Comparison of ENCODE assay signal across 25 mouse cellular contexts in genomic region chr9:64914629-64915028, GRCm38 (mm10). TPM values are rescaled to one million over a fixed set of nuclear protein-coding genes. Genes with fewer than 3 reads are reported as not detected.
A peak's percentile ranks its signal among the peaks of the same experiment; 100 is the strongest.
DNase-seq lines count a peak whose midpoint lies in the region; ATAC-seq and TF ChIP-seq lines count a peak whose summit lies in the region.
"Had no signal": no experiment of that assay in that cellular context is flagged by ENCODE, and none has a peak within 500 bp of the region (broad histone marks: within the 10 kb centered on the region; RNA-seq: fewer than 3 reads in every experiment).

No protein-coding gene starts in this region.

- H3K79me2 ChIP-seq in liver, adult 2 months (ENCODE audit: control insufficient read depth, insufficient read depth, low read length), result no peaks in the 10 kb centered on the region

- no peak overlapping the region for H3K4me3 ChIP-seq in liver, adult 2 months (ENCODE audit: insufficient read depth, low read depth, low read length)
- no peak overlapping the region for H3K4me3 ChIP-seq in bone marrow macrophage, adult 2 months (ENCODE audit: insufficient read depth, low read length)
- no peak overlapping the region for H3K4me3 ChIP-seq in left cerebral cortex, adult 2 months
- H3K4me3 ChIP-seq: erythroblast, embryonic 14.5 days; forebrain, embryonic 13.5 days; heart, embryonic 10.5 days; hindbrain, embryonic 12.5 days; limb, embryonic 12.5 days; lung, embryonic 15.5 days had no signal

- ATAC-seq in monocyte, adult 5-6 weeks (replicated peaks; ENCODE audit: insufficient number of reproducible peaks, low FRiP score, low TSS enrichment, poor library complexity, severe bottlenecking), result 0 out of 2 replicates have a peak, but pooled peaks have one; percentile 43
- no peak for ATAC-seq in erythroblast, adult 5-6 weeks (replicated peaks; ENCODE audit: low FRiP score, poor library complexity, severe bottlenecking)
- ATAC-seq: forebrain, embryonic 13.5 days; midbrain, embryonic 16.5 days had no signal

- H3K4me1 ChIP-seq in liver, adult 2 months (ENCODE audit: control insufficient read depth, insufficient read depth, low read length), result peaks cover 12% of the 10 kb centered on the region
- peaks cover 7% of the 10 kb centered on the region; the same call in 1 of the 2 replicates for H3K4me1 ChIP-seq in bone marrow macrophage, adult 2 months (ENCODE audit: control insufficient read depth, insufficient read depth, low read length)
- H3K4me1 ChIP-seq: forebrain, embryonic 13.5 days; heart, embryonic 10.5 days; hindbrain, embryonic 12.5 days; limb, embryonic 12.5 days had no signal

- no peak overlapping the region for H3K9ac ChIP-seq in liver, adult 2 months (ENCODE audit: low read depth, low read length)
- H3K9ac ChIP-seq: forebrain, embryonic 13.5 days; hindbrain, embryonic 12.5 days; limb, embryonic 12.5 days; liver, embryonic 14.5 days; lung, embryonic 15.5 days had no signal

- TF ChIP-seq CTCF in liver, adult 2 months (IDR thresholded peaks at IDR 0.05; ENCODE audit: low read depth, low read length), result no peak
- TF ChIP-seq CTCF in bone marrow macrophage, adult 2 months (IDR thresholded peaks at IDR 0.05; ENCODE audit: low read depth, low read length), result no peak
- TF ChIP-seq CTCF in left cerebral cortex, adult 2 months (IDR thresholded peaks at IDR 0.05), result no peak

- 28% methylated on average over 4 of the region's 4 CpGs for WGBS in liver, adult 2 months

- no peaks in the 10 kb centered on the region for H3K27me3 ChIP-seq in liver, adult 2 months (ENCODE audit: control insufficient read depth, insufficient read depth, low read length)
- H3K27me3 ChIP-seq: forebrain, embryonic 13.5 days; hindbrain, embryonic 12.5 days; limb, embryonic 12.5 days; lung, embryonic 15.5 days had no signal

- peak; percentile 29 for DNase-seq in liver, adult 2 months (ENCODE audit: extremely low read depth, low read depth, low spot score)
- no peak for DNase-seq in liver
- peak; percentile 36 for DNase-seq in CD4-positive, CD25-positive, alpha-beta regulatory T cell, adult 2 months (ENCODE audit: low read depth, low spot score)
- no peak for DNase-seq in left cerebral cortex, adult 2 months (ENCODE audit: extremely low spot score in 1 of 2, low spot score in 2 of 2)
- DNase-seq in cerebellum, postnatal 14 days, result no peak
- DNase-seq: adrenal gland, postnatal 10 days; cerebellum, adult 9-11 months; gastrocnemius, postnatal 25 days; heart, postnatal 10 days had no signal

- TF ChIP-seq POLR2A in liver, adult 2 months (IDR thresholded peaks at IDR 0.05; ENCODE audit: extremely low read depth, insufficient read depth, low read length), result no peak
- no peak for TF ChIP-seq POLR2A in bone marrow macrophage, adult 2 months (IDR thresholded peaks at IDR 0.05; ENCODE audit: borderline replicate concordance, low read depth, low read length)

- intact Hi-C loops in left cerebral cortex, adult 2 months (cut with DNase I), result no loop called here

- peaks cover 45% of the 10 kb centered on the region for H3K36me3 ChIP-seq in liver, adult 2 months (ENCODE audit: control insufficient read depth, insufficient read depth, low read length)

- H3K27ac ChIP-seq in liver, adult 2 months (replicated peaks; ENCODE audit: insufficient read depth, low read depth, low read length), result no peak overlapping the region
- peak overlapping the region; percentile 23 for H3K27ac ChIP-seq in bone marrow macrophage, adult 2 months (ENCODE audit: insufficient read depth, low read depth, low read length)
- H3K27ac ChIP-seq in left cerebral cortex, adult 2 months, result no peak overlapping the region
- H3K27ac ChIP-seq: forebrain, embryonic 13.5 days; heart, embryonic 10.5 days; hindbrain, embryonic 12.5 days; limb, embryonic 12.5 days; liver, embryonic 14.5 days; lung, embryonic 15.5 days had no signal

RNA-seq across cellular contexts. Expression of gene Slc24a1, which starts 36.8 kb away (rescaled TPM):
- total RNA-seq in liver, adult 2 months (2014; rRNA removed), result not detected in 2 replicates
- polyA plus RNA-seq in liver, adult 2 months (2012; rRNA removed), result not detected in 2 replicates
- polyA plus RNA-seq in bone marrow macrophage, adult 2 months (2012; ENCODE audit: insufficient read depth, insufficient read length, missing spikeins), result not detected in 2 replicates
- total RNA-seq in monocyte, adult 5-6 weeks (2017), result 0.19 to 0.29 TPM (median 0.21 TPM) in 3 replicates
- total RNA-seq in left cerebral cortex, adult 2 months (2021), result under 1 TPM in 1 of 2 experiments, not detected in 1; 0.07 TPM
- not detected in 2 replicates for total RNA-seq in erythroblast, adult 5-6 weeks (2015; ENCODE audit: low replicate concordance)
- total RNA-seq in erythroblast, adult 5-6 weeks (2017; ENCODE audit: low replicate concordance), result 0.68 and 0.70 TPM in 2 replicates
- total RNA-seq: gastrocnemius, postnatal 25 days had no signal
- polyA plus RNA-seq: erythroblast, embryonic 14.5 days; kidney, embryonic 14.5 days; large intestine, adult 2 months; neural tube, embryonic 11.5 days; small intestine, adult 2 months; stomach, embryonic 14.5 days had no signal

RNA-seq across cellular contexts. Expression of gene Ints14, which starts 46.1 kb away (rescaled TPM):
- total RNA-seq in liver, adult 2 months (2014; rRNA removed), result 5.4 and 6.7 TPM in 2 replicates
- polyA plus RNA-seq in liver, adult 2 months (2012; rRNA removed), result 4.7 and 5.7 TPM in 2 replicates
- 21.4 and 21.6 TPM in 2 replicates for polyA plus RNA-seq in bone marrow macrophage, adult 2 months (2012; ENCODE audit: insufficient read depth, insufficient read length, missing spikeins)
- total RNA-seq in monocyte, adult 5-6 weeks (2017), result 17.2 to 23.3 TPM (median 19.5 TPM) in 3 replicates
- 10 to 100 TPM; 19.4 to 22.2 TPM for total RNA-seq in left cerebral cortex, adult 2 months (2021)
- 10.4 and 11.7 TPM in 2 replicates for total RNA-seq in erythroblast, adult 5-6 weeks (2015; ENCODE audit: low replicate concordance)
- 7.5 and 7.8 TPM in 2 replicates for total RNA-seq in erythroblast, adult 5-6 weeks (2017; ENCODE audit: low replicate concordance)

Comparison
In these comparisons a context has a peak if more than half of its experiments do, and no peak if none do; other contexts are left out.
1. DNase-seq: peak in liver, adult 2 months (single experiment) and CD4-positive, CD25-positive, alpha-beta regulatory T cell, adult 2 months (single experiment); none in liver (single experiment), left cerebral cortex, adult 2 months (0 of 2) and cerebellum, postnatal 14 days (0 of 2).